Mouse (Mus musculus) ES-E14 (cell line): Measurements from ENCODE around the gene Slc4a2.

Source experiments
- CHD2 ChIP-seq: IDR thresholded peaks from 2 replicates; pipeline ENCODE4 v1.6.1; 2014; ENCODE audit warnings: mild to moderate bottlenecking, low read depth, low read length, inconsistent platforms
- HCFC1 ChIP-seq: IDR thresholded peaks from 2 replicates; pipeline ENCODE4 v1.6.1; 2012; ENCODE audit warnings: low read length, inconsistent platforms, borderline replicate concordance; ENCODE audit not compliant: insufficient read depth
- ZNF384 ChIP-seq: IDR thresholded peaks from 2 replicates; pipeline ENCODE4 v1.6.1; 2012; ENCODE audit warnings: low read depth, low read length, inconsistent platforms

- TF ChIP-seq HCFC1: no peak
- TF ChIP-seq ZNF384: no peak
- no peak for TF ChIP-seq CHD2
Measured at GRCm38 (mm10) chr5:24443204-24443603, 19.6 kb downstream of the Slc4a2 start.
